In genomic region chr13:51623678-51624077, GRCm38 (mm10) we compare ENCODE assay signal across 38 mouse cellular contexts. TPM values are rescaled to one million over a fixed set of nuclear protein-coding genes. Genes with fewer than 3 reads are reported as not detected.
"Had no signal": no experiment of that assay in that cellular context is flagged by ENCODE, and none has a peak within 500 bp of the region (broad histone marks: within the 10 kb centered on the region; RNA-seq: fewer than 3 reads in every experiment).

No protein-coding gene starts in this region.

- H3K9me3 ChIP-seq: limb, embryonic 10.5 days; limb, embryonic 12.5 days; limb, embryonic 13.5 days; limb, embryonic 15.5 days; liver, embryonic 12.5 days; liver, embryonic 13.5 days; liver, embryonic 15.5 days; lung, embryonic 15.5 days; midbrain, embryonic 10.5 days; midbrain, embryonic 12.5 days; midbrain, embryonic 13.5 days; midbrain, embryonic 15.5 days had no signal

- H3K4me2 ChIP-seq: limb, embryonic 12.5 days; limb, embryonic 13.5 days; limb, embryonic 15.5 days; liver, embryonic 11.5 days; liver, embryonic 12.5 days; liver, embryonic 13.5 days; liver, embryonic 15.5 days; lung, embryonic 14.5 days; lung, embryonic 15.5 days; midbrain, embryonic 11.5 days; midbrain, embryonic 12.5 days; midbrain, embryonic 13.5 days; midbrain, embryonic 15.5 days had no signal

- H3K4me1 ChIP-seq: limb, embryonic 12.5 days; limb, embryonic 13.5 days; limb, embryonic 15.5 days; liver, embryonic 12.5 days; liver, embryonic 13.5 days; liver, embryonic 15.5 days; lung, embryonic 15.5 days; midbrain, embryonic 12.5 days; midbrain, embryonic 13.5 days; midbrain, embryonic 15.5 days had no signal

- ATAC-seq: liver, embryonic 12.5 days; liver, postnatal 0 days; lung, postnatal 0 days; midbrain, embryonic 13.5 days; midbrain, embryonic 15.5 days; midbrain, embryonic 16.5 days had no signal

- H3K36me3 ChIP-seq: limb, embryonic 10.5 days; limb, embryonic 12.5 days; limb, embryonic 13.5 days; limb, embryonic 15.5 days; liver, embryonic 12.5 days; liver, embryonic 13.5 days; liver, embryonic 15.5 days; lung, embryonic 15.5 days; midbrain, embryonic 10.5 days; midbrain, embryonic 12.5 days; midbrain, embryonic 13.5 days; midbrain, embryonic 15.5 days had no signal

- H3K27ac ChIP-seq: limb, embryonic 10.5 days; limb, embryonic 12.5 days; limb, embryonic 13.5 days; limb, embryonic 15.5 days; liver, embryonic 12.5 days; liver, embryonic 13.5 days; liver, embryonic 14.5 days; liver, embryonic 15.5 days; lung, embryonic 15.5 days; macrophage; midbrain, embryonic 10.5 days; midbrain, embryonic 12.5 days; midbrain, embryonic 13.5 days; midbrain, embryonic 15.5 days had no signal

- DNase-seq: left cerebral cortex, postnatal 4 days; liver; liver, embryonic 13.5 days; liver, postnatal 0 days; lung, adult 18-20 months; lung, adult 2 months; lung, embryonic 14.5 days; lung, postnatal 10 days; lung, postnatal 14 days; lung, postnatal 36 days; lung, postnatal 4 days; midbrain, embryonic 14.5 days had no signal

- H3K27me3 ChIP-seq: limb, embryonic 12.5 days; limb, embryonic 13.5 days; limb, embryonic 15.5 days; liver, embryonic 15.5 days; lung, embryonic 15.5 days; midbrain, embryonic 12.5 days; midbrain, embryonic 13.5 days; midbrain, embryonic 15.5 days had no signal

- H3K9ac ChIP-seq: limb, embryonic 12.5 days; limb, embryonic 13.5 days; limb, embryonic 15.5 days; liver, embryonic 12.5 days; liver, embryonic 13.5 days; liver, embryonic 14.5 days; liver, embryonic 15.5 days; liver, postnatal 0 days; lung, embryonic 14.5 days; lung, embryonic 15.5 days; midbrain, embryonic 12.5 days; midbrain, embryonic 13.5 days; midbrain, embryonic 15.5 days had no signal

- H3K4me3 ChIP-seq: limb, embryonic 10.5 days; limb, embryonic 12.5 days; limb, embryonic 13.5 days; limb, embryonic 15.5 days; liver, embryonic 12.5 days; liver, embryonic 13.5 days; liver, embryonic 15.5 days; lung, embryonic 15.5 days; megakaryocyte, embryonic 14.5 days; midbrain, embryonic 10.5 days; midbrain, embryonic 12.5 days; midbrain, embryonic 13.5 days; midbrain, embryonic 15.5 days; myocyte had no signal

RNA-seq across cellular contexts. Expression of gene Shc3, which starts 54.5 kb away (rescaled TPM):
- total RNA-seq: megakaryocyte progenitor cell, adult 5-6 weeks; megakaryocyte, adult 5-6 weeks; megakaryocyte-erythroid progenitor cell, adult 5-6 weeks; monocyte, adult 5-6 weeks had no signal
- polyA plus RNA-seq: liver, adult 2 months; liver, embryonic 11.5 days; liver, embryonic 12.5 days; liver, embryonic 13.5 days; liver, embryonic 15.5 days; liver, embryonic 16.5 days; lung, embryonic 14.5 days; lung, embryonic 16.5 days; macrophage had no signal
